Mouse (Mus musculus) thymus, postnatal 14 days (tissue): ENCODE results near the gene Magi3.

Experiments
- DNase-seq: peaks from one replicate; pipeline ENCODE4 v3.0.0; 2021

Magi3 gene

GRCm38 (mm10) chr3:104189234-104189633 lies 30.9 kb downstream of the Magi3 start:
- DNase-seq = no peak

- DNase-seq = no peak
Measured at GRCm38 (mm10) chr3:104184270-104184669, 35.9 kb downstream of the Magi3 start.

- DNase-seq = no peak
Measured at GRCm38 (mm10) chr3:104183656-104184055, 36.5 kb downstream of the Magi3 start.

GRCm38 (mm10) chr3:104182711-104183110 lies 37.5 kb downstream of the Magi3 start:
- no peak for DNase-seq

GRCm38 (mm10) chr3:104161347-104161746 lies 58.8 kb downstream of the Magi3 start:
- DNase-seq = no peak

GRCm38 (mm10) chr3:104160603-104161002 lies 59.6 kb downstream of the Magi3 start:
- DNase-seq = no peak

GRCm38 (mm10) chr3:104150146-104150545 lies 70.0 kb downstream of the Magi3 start:
- DNase-seq = no peak

- no peak for DNase-seq
Measured at GRCm38 (mm10) chr3:104142376-104142775, 77.8 kb downstream of the Magi3 start.

GRCm38 (mm10) chr3:104138953-104139450 lies 81.2 kb downstream of the Magi3 start:
- no peak for DNase-seq

- no peak for DNase-seq
Measured at GRCm38 (mm10) chr3:104125628-104126027, 94.5 kb downstream of the Magi3 start.

GRCm38 (mm10) chr3:104123846-104124245 lies 96.3 kb downstream of the Magi3 start:
- no peak for DNase-seq

GRCm38 (mm10) chr3:104109478-104109877 lies 110.7 kb downstream of the Magi3 start:
- DNase-seq = no peak

- DNase-seq = peak; percentile 74
Measured at GRCm38 (mm10) chr3:104104942-104105341, 115.2 kb downstream of the Magi3 start.

- no peak for DNase-seq
Measured at GRCm38 (mm10) chr3:104101721-104102120, 118.5 kb downstream of the Magi3 start.

GRCm38 (mm10) chr3:104101249-104101648 lies 118.9 kb downstream of the Magi3 start:
- no peak for DNase-seq

GRCm38 (mm10) chr3:104095936-104096335 lies 124.2 kb downstream of the Magi3 start:
- no peak for DNase-seq

GRCm38 (mm10) chr3:104094646-104095045 lies 125.5 kb downstream of the Magi3 start:
- no peak for DNase-seq

- no peak for DNase-seq
Measured at GRCm38 (mm10) chr3:104092759-104093158, 127.4 kb downstream of the Magi3 start.

- no peak for DNase-seq
Measured at GRCm38 (mm10) chr3:104082031-104082430, 138.1 kb downstream of the Magi3 start.

- peak; percentile 10 for DNase-seq
Measured at GRCm38 (mm10) chr3:104078725-104079124, 141.4 kb downstream of the Magi3 start.

- no peak for DNase-seq
Measured at GRCm38 (mm10) chr3:104069395-104069794, 150.8 kb downstream of the Magi3 start.

- DNase-seq = no peak
Measured at GRCm38 (mm10) chr3:104059001-104059622, 161.1 kb downstream of the Magi3 start.

GRCm38 (mm10) chr3:104032747-104033146 lies 187.4 kb downstream of the Magi3 start:
- no peak for DNase-seq

- DNase-seq = no peak
Measured at GRCm38 (mm10) chr3:104032086-104032485, 188.1 kb downstream of the Magi3 start.

- no peak for DNase-seq
Measured at GRCm38 (mm10) chr3:104026938-104027337, 193.2 kb downstream of the Magi3 start.
